Mouse (Mus musculus) brain, embryonic 14.5 days (tissue): ENCODE results near the gene Negr1.

Experiments
- CTCF ChIP-seq: fragments of 200-500 bp; IDR thresholded peaks from 2 replicates; pipeline ENCODE4 v1.5.1; 2012; ENCODE audit warnings: inconsistent platforms, mild to moderate bottlenecking, moderate library complexity, borderline replicate concordance; ENCODE audit not compliant: insufficient read depth, insufficient read length; ENCODE audit errors: extremely low read depth
- POLR2A ChIP-seq: fragments of 200-500 bp; IDR thresholded peaks from 2 replicates; pipeline ENCODE4 v1.6.1; 2012; ENCODE audit warnings: mild to moderate bottlenecking, inconsistent platforms, borderline replicate concordance; ENCODE audit not compliant: poor library complexity, insufficient read depth, insufficient read length, severe bottlenecking; ENCODE audit errors: extremely low read depth

- TF ChIP-seq CTCF = no peak
- TF ChIP-seq POLR2A = no peak
Observed at GRCm38 (mm10) chr3:157190551-157190950, 629.0 kb downstream of the Negr1 start.
